Mouse (Mus musculus) heart, embryonic 10.5 days (tissue): ENCODE measurements at regions not wholly inside any gene's neighbourhood (a gene's known extent, or its start where the extent isn't known, plus 50 kb on each side); places are given as distances from the start of the nearest gene placed in this dataset.

Experiments
- DNase-seq: peaks from one replicate; pipeline ENCODE4 v3.0.0-alpha.2; 2017; ENCODE audit warnings: low spot score
- H3K27ac ChIP-seq: fragments of 300-500 bp; sonication (generic); 2 replicates; pipeline ENCODE4 v1.5.1; 2016; ENCODE audit warnings: mild to moderate bottlenecking
- H3K27me3 ChIP-seq: fragments of 300-500 bp; sonication (generic); 2 replicates; pipeline ENCODE4 v1.6.1; 2016; ENCODE audit warnings: mild to moderate bottlenecking; ENCODE audit not compliant: poor library complexity, insufficient read depth, severe bottlenecking
- H3K36me3 ChIP-seq: fragments of 300-500 bp; sonication (generic); 2 replicates; pipeline ENCODE4 v1.6.1; 2016; ENCODE audit warnings: mild to moderate bottlenecking, moderate library complexity
- H3K4me1 ChIP-seq: fragments of 300-500 bp; sonication (generic); 2 replicates; pipeline ENCODE4 v1.6.1; 2016; ENCODE audit warnings: mild to moderate bottlenecking
- H3K4me3 ChIP-seq: fragments of 300-500 bp; sonication (generic); 2 replicates; pipeline ENCODE4 v1.5.1; 2016; ENCODE audit warnings: mild to moderate bottlenecking, moderate library complexity
- H3K9me3 ChIP-seq: fragments of 300-500 bp; sonication (generic); 2 replicates; pipeline ENCODE4 v1.6.1; 2016; ENCODE audit warnings: mild to moderate bottlenecking, moderate library complexity
- WGBS: fragments of 180-500 bp; shearing (Covaris S2); methylation state at CpG from one replicate; pipeline ENCODE4 v1.1.7; 2016; 5-methylcytosine and 5-hydroxymethylcytosine counted together

- no peak for DNase-seq
- WGBS = 81% methylated on average over 4 of the region's 4 CpGs
- Histone ChIP-seq H3K9me3 (no peaks in the 10 kb centered on the region), H3K36me3 (no peaks in the 10 kb centered on the region), H3K27me3 (no peaks in the 10 kb centered on the region), H3K4me1 (peaks cover 6% of the 10 kb centered on the region; the same call in 1 of the 2 replicates), H3K27ac (no peak overlapping the region), H3K4me3 (no peak overlapping the region)
Observed at GRCm38 (mm10) chr7:129441085-129441617, 150.5 kb upstream of the Wdr11 start.

- no peak overlapping the region for H3K27ac ChIP-seq
- DNase-seq = peak; percentile 80
- no peaks in the 10 kb centered on the region for H3K36me3 ChIP-seq
- no peaks in the 10 kb centered on the region for H3K9me3 ChIP-seq
- H3K4me1 ChIP-seq = no peaks in the 10 kb centered on the region
- no peak overlapping the region for H3K4me3 ChIP-seq
- WGBS = 6% methylated on average over 3 of the region's 3 CpGs
- H3K27me3 ChIP-seq = no peaks in the 10 kb centered on the region
Observed at GRCm38 (mm10) chr7:129469496-129469895, 122.2 kb upstream of the Wdr11 start.

- Histone ChIP-seq H3K4me1 (no peaks in the 10 kb centered on the region), H3K27me3 (no peaks in the 10 kb centered on the region), H3K36me3 (no peaks in the 10 kb centered on the region), H3K9me3 (no peaks in the 10 kb centered on the region), H3K27ac (no peak overlapping the region), H3K4me3 (no peak overlapping the region)
- WGBS = 61% methylated on average over 5 of the region's 5 CpGs
- no peak for DNase-seq
Observed at GRCm38 (mm10) chr7:129483736-129484135, 107.9 kb upstream of the Wdr11 start.

DNA sequence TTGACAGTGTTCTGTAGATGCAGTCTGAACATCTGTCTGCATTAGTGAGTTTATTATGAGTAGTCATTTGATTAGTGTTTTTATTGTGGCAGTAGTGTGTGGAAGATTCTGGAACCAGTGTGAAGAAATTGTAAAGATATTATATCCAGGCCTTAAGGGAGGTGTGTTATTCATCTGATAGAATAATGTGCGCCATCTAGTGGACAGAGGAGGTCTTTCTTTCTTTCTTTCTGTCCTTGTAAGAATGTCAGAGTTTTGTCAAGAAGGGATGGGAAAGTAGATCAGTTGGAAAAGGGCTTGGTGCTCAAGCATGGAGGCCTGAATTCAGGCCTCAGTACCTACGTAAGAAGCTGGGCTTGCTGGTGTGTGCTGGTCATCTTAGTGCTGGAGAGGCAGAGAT is 84.8 kb upstream of the Wdr11 start:
- Histone ChIP-seq H3K27me3 (no peaks in the 10 kb centered on the region), H3K4me3 (no peak overlapping the region), H3K9me3 (no peaks in the 10 kb centered on the region), H3K4me1 (peaks cover 8% of the 10 kb centered on the region; the same call in 1 of the 2 replicates), H3K36me3 (no peaks in the 10 kb centered on the region), H3K27ac (no peak overlapping the region)
- no peak for DNase-seq
- 18% methylated on average over 2 of the region's 2 CpGs for WGBS

DNA sequence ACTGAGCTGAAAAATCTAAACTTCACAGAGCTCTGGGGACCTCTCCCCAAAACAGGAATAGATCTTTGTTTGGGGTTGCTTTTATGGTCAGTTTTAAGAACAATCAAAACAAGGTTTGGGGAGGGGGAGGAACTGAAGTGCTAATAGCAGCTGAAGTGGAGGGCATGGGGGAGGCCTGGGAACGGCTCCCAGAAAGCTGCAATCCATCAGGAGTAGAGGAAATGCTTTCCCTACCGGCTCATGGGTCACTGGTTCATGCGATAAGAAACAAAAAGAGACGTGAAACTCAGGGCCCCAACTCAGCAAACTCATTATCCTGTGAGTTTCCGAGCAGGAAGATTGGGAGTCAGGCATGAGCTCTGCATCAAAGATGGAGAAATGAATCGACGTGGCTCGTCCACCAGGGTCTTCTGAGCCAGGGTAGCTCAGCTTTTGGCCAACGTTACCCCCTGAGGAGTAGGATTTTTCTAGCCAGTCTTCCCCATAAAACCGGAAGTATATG is 82.0 kb upstream of the Wdr11 start:
- Histone ChIP-seq H3K36me3 (no peaks in the 10 kb centered on the region), H3K4me1 (peaks cover 16% of the 10 kb centered on the region), H3K9me3 (no peaks in the 10 kb centered on the region), H3K27me3 (no peaks in the 10 kb centered on the region), H3K4me3 (no peak overlapping the region), H3K27ac (0 out of 2 replicates have a peak overlapping the region, but pooled peaks have one; percentile 62)
- DNase-seq = no peak
- 41% methylated on average over 10 of the region's 10 CpGs for WGBS

- no peak overlapping the region for H3K27ac ChIP-seq
- 37% methylated on average over 7 of the region's 7 CpGs for WGBS
- peak; percentile 86 for DNase-seq
- H3K9me3 ChIP-seq = no peaks in the 10 kb centered on the region
- H3K36me3 ChIP-seq = no peaks in the 10 kb centered on the region
- no peaks in the 10 kb centered on the region for H3K27me3 ChIP-seq
- no peak overlapping the region for H3K4me3 ChIP-seq
- H3K4me1 ChIP-seq = peaks cover 16% of the 10 kb centered on the region
Observed at GRCm38 (mm10) chr7:129514619-129515018, 77.0 kb upstream of the Wdr11 start.

GRCm38 (mm10) chr7:129524369-129524915 is 67.2 kb upstream of the Wdr11 start:
- Histone ChIP-seq H3K4me1 (peaks cover 3% of the 10 kb centered on the region; the same call in 1 of the 2 replicates), H3K9me3 (no peaks in the 10 kb centered on the region), H3K4me3 (no peak overlapping the region), H3K27me3 (no peaks in the 10 kb centered on the region), H3K36me3 (no peaks in the 10 kb centered on the region), H3K27ac (no peak overlapping the region)
- 51% methylated on average over 1 of the region's 1 CpGs for WGBS
- peak; percentile 70 for DNase-seq

DNA sequence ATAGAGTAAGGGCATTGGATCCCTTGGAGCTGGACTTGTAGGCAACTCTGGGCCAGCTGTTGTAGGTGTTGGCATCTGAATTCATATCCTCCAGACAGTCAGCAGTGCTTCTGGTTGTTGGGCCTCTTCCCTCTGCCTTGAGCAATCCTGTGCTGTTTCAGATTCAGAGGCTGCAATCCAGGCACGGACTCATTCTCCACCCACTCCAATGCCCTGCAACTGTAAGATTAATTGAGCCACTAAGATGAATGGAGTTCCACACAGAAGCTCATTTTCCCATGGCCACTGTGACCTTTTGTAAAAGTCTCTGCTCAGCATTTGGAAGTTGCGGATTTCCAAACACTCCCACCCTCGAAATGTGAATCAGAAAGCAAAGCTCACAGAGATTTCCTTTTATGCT is 65.7 kb upstream of the Wdr11 start:
- peak; percentile 39 for DNase-seq
- Histone ChIP-seq H3K27ac (no peak overlapping the region), H3K27me3 (no peaks in the 10 kb centered on the region), H3K9me3 (no peaks in the 10 kb centered on the region), H3K4me1 (peaks cover 3% of the 10 kb centered on the region; the same call in 1 of the 2 replicates), H3K4me3 (no peak overlapping the region), H3K36me3 (no peaks in the 10 kb centered on the region)
- WGBS = 69% methylated on average over 3 of the region's 3 CpGs

DNA sequence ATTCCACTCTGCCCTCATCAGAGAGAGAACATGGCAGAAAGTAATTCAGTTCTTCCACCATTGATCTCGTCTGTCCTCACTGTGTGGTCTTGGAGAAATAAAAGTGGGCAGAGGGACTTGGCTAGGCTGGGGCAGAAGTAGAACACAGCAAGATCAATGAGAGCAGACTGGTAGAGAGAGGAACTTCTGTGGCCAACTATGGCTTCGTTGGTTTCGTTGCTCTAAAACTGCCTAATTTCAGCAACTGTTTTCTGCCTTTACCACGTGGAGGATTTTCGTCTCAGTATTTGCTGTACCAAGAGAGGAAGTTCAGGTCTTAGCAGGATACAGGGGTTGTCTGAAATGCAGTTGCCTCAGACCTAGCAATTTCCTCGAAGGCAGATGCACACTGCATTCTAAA is 63.4 kb upstream of the Wdr11 start:
- H3K4me3 ChIP-seq = no peak overlapping the region
- no peak overlapping the region for H3K27ac ChIP-seq
- WGBS = 62% methylated on average over 6 of the region's 6 CpGs
- DNase-seq = peak; percentile 59
- H3K4me1 ChIP-seq = peaks cover 3% of the 10 kb centered on the region; the same call in 1 of the 2 replicates
- no peaks in the 10 kb centered on the region for H3K36me3 ChIP-seq
- no peaks in the 10 kb centered on the region for H3K27me3 ChIP-seq
- H3K9me3 ChIP-seq = no peaks in the 10 kb centered on the region

GRCm38 (mm10) chr7:129533366-129533905 is 58.2 kb upstream of the Wdr11 start:
- peaks cover 3% of the 10 kb centered on the region; the same call in 1 of the 2 replicates for H3K4me1 ChIP-seq
- no peaks in the 10 kb centered on the region for H3K36me3 ChIP-seq
- H3K27me3 ChIP-seq = no peaks in the 10 kb centered on the region
- 77% methylated on average over 6 of the region's 6 CpGs for WGBS
- peak; percentile 19 for DNase-seq
- no peaks in the 10 kb centered on the region for H3K9me3 ChIP-seq
- H3K27ac ChIP-seq = no peak overlapping the region
- H3K4me3 ChIP-seq = no peak overlapping the region
